Mouse (Mus musculus): Measurements from ENCODE around the gene Skor1.
A peak's percentile ranks its signal among the peaks of the same experiment; 100 is the strongest.

Skor1 gene

DNA sequence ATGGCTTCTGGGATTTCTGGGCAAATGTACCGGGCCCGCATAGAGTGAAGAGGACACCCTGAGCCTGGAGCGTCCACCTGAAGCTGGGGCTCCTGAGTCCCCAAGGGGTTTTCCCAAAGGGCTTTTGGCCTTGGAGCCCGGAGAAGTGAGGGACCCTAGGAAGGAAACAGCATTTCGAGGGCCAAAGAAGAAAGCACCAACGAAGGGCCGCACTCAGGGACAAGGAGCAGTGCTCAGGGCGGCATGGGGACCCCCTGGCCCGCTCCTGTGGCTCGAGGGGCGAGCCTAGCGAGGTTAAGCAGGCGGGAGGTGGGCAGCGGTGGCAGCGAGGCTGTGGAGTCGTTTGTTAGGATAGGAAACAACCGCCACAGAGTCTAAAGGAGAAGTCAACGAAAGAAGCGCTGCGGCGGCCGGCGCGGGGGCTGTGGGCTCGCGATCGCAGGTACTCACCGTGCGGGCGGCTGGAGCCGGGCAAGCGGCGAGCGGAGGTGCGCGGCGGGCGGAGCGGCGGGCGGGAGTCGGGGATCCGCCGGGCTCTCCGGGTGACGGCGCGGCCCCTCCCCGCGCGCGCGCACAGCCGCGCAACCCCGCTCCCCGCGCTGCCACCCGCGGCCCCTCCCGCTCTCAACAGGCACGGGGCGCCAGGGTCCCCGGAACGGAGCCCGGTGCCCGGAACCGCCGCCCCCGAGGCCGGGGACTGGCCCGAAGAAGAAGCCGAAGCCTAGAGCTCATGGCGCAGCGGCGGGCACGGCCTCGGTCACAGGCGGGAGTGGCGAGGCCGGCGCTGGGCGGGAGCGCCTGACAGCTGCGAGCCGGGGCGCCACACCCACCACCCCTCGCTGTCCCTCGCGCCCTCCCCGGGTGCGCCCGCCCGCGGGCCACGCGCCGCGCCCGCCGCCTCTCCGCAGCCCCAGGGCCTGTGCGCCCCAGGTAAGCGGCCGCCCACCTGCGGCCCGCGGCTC lies at the start of gene Skor1:
Skor1 (minus strand) TSS at position 552 of the 962 bp plus-strand sequence.
- no peak for DNase-seq (ENCODE audit: low read depth, low spot score)

- no peak for DNase-seq (ENCODE audit: low read depth, low spot score)
These were observed 48.5 kb upstream of the Skor1 start for GRCm38 (mm10) chr9:63197252-63197651.

DNA sequence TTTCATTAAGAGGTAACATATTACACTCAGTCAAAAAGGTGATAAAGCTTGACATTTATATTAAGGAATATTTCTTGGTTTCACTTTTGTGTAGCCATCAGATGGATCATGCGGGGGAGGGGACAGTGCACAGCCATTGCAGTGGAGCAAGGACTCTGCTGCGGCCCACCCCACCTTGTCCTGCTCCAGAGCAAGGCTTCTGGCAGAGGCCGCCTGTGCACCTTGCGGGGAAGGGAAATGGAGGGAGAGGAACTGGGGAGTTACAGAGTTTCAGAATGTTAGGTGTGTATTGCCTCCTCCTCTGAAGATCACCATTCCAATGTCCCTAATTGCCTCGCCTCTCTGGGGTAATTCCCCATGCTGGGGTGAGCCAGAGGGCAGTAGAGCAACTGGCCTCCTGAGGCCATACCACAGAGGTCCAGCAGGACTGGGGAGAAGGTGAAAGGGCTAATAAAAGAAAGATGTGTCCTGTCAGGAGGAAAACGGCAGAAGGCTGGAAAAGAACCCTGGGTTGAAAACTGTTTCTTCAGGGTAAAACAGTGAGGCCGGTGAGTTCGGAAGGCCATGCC lies 47.4 kb upstream of the Skor1 start:
- no peak for DNase-seq (ENCODE audit: low read depth, low spot score)

DNA sequence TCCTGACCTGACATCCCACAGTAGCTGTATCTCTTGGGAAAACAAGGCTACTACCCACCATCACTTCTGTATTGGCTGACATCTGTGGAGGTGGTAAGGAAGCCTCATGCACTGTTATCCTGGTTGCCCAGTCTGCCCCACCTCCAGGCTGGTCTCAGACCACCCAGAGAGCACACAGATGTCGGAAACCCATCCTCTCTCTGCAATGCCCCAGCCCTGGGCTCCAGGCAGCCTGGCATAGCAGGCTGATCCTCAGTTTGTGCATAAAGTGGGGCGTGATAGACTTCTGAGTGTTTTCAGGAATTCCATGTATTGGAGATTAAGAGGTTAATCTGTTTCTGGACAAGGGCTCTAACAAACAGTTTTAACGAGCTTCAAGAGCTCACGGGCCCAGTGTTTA lies 46.8 kb upstream of the Skor1 start:
- DNase-seq (ENCODE audit: low read depth, low spot score), result no peak

- DNase-seq (ENCODE audit: low read depth, low spot score), result no peak
These were observed 46.0 kb upstream of the Skor1 start for GRCm38 (mm10) chr9:63194791-63195190.

GRCm38 (mm10) chr9:63192809-63193208 lies 44.0 kb upstream of the Skor1 start:
- DNase-seq (ENCODE audit: low read depth, low spot score), result no peak

DNA sequence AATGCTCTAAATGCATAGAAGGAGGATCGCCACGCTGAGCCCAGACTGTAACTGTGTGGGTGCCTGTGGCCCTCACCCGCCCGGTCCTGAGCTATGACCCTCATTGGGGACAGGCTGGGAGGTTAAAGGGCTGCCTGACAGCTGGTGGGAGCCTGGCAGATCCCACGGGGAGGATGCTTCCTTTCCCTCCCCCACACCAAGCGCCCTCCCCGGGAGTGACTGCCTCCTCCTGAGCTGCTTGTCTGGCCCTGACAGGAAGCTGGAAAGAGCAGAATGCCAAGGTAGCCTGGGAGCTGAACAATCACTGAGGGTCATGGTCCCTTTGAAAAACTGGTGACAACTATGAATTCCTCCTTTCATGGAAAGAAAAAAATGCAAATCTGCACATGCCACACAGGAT lies 38.5 kb upstream of the Skor1 start:
- no peak for DNase-seq (ENCODE audit: low read depth, low spot score)

DNA sequence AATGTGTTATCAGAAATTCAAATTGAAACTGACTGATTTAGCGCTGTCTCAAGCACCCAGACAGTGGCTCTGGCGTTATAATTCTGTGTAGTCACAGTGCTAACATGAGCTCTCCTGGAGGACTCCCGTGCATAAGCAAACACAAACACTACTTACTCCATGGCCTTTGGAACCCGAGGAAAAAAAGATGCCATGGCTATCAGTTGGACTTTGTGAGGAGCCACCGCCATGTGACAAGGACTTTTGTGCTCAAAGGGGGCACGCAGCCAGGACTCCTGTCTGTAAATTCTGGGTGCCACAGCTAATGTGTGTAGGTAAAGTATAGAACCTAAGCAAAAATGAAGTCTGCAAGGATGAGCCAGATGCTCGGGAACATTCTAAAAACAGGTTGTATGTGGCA lies 36.5 kb upstream of the Skor1 start:
- DNase-seq (ENCODE audit: low read depth, low spot score), result no peak

DNA sequence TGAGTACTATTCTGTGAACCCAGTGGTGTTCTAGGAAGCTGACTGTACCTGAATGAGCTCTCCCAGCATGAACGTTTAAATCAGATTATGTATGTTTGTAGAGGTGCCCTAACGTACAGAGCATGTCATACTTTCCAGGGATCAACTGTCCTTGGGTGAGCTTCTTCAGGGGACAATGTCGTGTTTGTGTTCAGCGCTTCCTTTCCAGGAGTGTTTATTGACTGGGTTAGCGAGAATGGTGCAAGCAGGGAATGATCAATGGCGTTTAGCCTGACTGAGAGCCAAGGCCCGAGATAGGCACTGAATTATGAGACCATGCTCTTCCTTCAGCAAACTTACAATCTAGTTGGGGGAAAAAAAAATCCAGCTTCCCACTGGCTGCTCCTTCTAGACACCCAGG lies 35.1 kb upstream of the Skor1 start:
- no peak for DNase-seq (ENCODE audit: low read depth, low spot score)

- DNase-seq (ENCODE audit: low read depth, low spot score), result no peak
These were observed 33.7 kb upstream of the Skor1 start for GRCm38 (mm10) chr9:63182306-63182960.

DNA sequence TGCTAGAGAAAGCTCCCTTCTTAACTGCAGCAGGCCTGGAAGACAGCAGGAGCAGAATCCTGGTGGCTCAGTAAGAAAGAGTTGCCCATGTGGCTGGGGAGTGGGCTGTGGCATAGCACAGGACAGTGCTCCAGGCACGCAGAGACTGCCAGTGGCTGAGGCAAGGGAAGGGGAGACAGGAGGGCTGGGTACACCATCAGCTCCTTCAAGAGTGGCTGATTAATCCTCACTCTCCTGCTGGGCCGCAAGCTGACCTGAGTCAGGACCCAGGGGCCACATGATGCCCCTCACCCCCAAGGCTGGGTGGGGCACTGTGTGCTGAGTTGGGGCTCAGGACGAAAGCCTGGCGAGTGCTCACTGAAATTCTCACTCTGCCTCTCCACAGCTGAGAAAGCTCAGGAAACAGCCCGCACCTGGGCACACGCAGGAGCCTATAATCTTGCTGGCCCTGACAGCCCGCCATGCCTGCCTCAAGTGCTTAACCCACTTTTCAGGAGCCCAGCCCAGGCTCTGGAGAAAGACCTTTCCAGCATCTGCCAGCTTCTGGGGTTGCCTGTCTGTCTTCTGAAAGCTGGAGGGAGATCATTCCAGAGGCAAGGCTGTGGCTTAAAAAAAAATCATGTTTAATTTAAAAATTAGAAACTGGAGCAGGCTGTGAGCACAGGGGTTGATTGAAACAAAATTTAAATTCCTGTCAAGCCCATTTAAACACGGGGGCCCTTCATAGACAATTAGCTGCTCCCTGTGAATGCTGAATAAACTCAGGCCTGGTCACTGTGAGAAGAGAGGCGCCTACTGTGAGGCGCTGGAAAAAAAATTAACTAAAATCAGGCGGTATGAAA lies 32.8 kb upstream of the Skor1 start:
- DNase-seq (ENCODE audit: low read depth, low spot score), result no peak

DNA sequence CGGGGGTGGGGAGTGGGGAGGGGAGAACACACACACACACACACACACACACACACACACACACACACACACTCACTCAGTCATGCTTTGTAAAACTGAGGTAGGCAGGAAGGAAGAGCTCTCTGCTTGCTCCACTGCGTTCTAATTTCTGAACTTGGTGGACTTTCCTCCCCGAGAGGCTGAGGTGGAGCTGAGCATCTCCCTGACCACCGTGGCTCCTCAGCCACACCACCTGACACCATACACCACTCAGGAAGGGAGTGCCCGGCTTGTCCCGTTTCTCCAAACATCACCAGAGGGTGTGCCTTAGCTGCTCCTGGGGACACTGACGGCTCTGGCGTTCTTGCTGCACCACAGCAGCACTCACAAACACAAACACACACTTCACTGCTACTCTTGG lies 29.5 kb upstream of the Skor1 start:
- no peak for DNase-seq (ENCODE audit: low read depth, low spot score)

DNA sequence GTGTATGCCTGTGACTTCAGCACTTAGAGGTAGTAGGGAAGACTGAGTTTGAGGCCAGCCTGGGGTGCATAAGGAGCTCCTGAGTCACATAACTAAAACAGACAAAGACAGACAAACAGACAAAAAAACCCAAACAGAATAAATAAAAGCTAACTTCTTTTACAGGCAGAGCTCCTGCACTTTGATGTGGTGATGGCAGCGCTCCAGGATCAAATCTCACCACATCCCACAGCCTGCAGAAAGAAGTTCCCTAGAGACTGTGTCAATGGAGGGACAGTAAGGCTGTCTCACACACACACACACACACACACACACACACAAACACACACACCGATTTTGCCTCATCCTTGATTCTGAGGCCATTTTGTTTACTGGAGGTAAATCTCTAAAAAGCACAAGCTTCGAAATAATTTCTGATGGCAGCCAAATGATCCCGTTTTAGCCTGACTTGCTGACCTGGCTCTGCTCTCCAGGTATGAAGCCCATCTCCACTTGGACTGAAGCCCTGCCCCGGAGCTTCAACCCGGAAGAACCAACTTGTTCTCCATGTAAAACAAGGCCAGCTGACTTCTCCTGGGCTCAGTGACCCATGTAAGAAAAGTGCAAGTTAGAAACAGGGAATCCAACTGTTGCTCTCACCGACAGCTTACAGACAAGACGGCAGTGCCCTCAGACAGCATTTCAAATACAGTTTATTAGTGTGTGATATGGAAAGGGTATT lies 25.4 kb upstream of the Skor1 start:
- DNase-seq (ENCODE audit: low read depth, low spot score), result no peak

GRCm38 (mm10) chr9:63171951-63172350 lies 23.2 kb upstream of the Skor1 start:
- DNase-seq (ENCODE audit: low read depth, low spot score), result no peak

DNA sequence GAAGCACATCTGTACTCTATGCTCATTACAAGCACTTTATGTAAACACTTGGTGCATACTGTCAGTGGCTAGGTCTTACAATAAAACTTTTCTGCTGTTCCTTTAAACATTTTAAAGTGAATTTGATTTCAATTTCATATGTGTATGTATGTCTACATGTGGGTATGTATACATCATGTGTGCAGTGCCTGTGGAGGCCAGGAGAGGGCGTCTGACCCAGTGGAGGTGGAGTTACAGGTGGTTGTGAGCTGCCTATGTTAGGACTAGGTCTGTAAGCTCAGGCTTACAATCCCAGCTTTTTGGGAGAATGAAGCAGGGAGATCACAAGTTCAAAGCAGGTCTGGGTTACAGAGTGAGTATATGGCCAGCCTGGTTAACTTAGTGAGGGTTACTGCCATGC lies 20.4 kb upstream of the Skor1 start:
- DNase-seq (ENCODE audit: low read depth, low spot score), result no peak

DNA sequence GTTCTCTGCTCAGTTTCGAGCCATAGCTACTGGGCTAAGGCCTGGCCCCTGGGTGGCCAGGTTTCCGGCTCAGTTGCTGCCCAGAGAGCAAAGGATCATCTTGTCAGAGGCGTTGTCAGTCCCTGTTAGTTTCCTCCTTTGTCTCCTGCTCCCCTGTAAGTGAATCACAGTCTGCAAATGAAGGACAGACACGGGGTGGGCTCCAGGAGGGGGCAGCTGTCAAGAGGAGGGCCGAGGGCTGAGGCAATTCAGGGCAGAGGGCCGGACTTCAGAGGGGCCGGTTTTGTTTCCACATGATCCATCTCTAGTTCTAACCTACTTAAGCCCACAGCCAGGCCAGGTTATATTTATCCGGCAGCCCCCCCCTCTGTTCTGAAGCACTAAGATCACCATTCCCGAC lies 16.3 kb upstream of the Skor1 start:
- DNase-seq (ENCODE audit: low read depth, low spot score), result no peak

- DNase-seq (ENCODE audit: low read depth, low spot score), result no peak
These were observed 15.0 kb upstream of the Skor1 start for GRCm38 (mm10) chr9:63163756-63164155.

GRCm38 (mm10) chr9:63151949-63152348 lies 3.2 kb upstream of the Skor1 start:
- no peak for DNase-seq (ENCODE audit: low read depth, low spot score)

GRCm38 (mm10) chr9:63151072-63151870 lies 2.5 kb upstream of the Skor1 start:
- DNase-seq (ENCODE audit: low read depth, low spot score), result peak; percentile 86

DNA sequence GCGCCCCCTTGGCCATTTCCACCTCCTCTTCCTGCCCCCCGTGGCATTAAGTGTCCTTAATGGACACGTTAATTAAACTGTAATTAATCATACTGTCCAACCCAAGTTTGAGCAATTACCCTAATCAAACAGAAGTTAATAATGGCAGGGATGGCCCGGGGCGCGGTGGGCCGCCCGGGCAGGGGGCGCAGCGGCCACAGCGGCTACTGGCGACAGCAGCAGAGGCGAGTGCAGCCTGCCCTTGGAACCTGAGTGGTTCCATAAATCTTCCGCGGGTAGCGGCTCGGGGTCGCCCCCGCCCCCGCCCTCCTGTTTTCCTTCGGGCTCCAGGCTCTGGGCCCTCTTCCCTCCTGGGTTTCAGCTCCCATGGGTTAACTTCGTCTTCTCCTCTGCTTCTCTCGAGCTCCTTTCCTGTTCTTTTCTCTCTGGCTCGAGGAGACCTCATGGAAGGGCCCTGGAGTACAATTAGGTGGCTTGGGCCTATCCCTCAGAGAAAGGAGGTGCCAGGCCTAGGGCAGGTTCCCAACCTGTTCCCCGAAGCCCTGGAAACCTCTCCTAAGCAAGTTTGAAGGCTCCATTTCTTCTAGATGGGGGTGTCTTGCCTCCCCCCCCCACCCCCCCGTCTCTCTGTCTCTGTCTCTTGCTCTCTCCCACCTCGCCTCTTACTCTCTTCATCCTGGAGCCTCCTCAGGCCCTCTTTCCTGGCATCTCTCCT lies 1.5 kb upstream of the Skor1 start:
- no peak for DNase-seq (ENCODE audit: low read depth, low spot score)

Measured in forelimb bud, embryonic 11.5 days (tissue).